Mouse (Mus musculus): ENCODE measurements around the gene Sestd1. TPM values are rescaled to one million over a fixed set of nuclear protein-coding genes. Genes with fewer than 3 reads are reported as not detected.

The Sestd1 gene
- polyA plus RNA-seq, 1 experiment: 15.2 TPM

- H3K36me3 ChIP-seq (ENCODE audit: control insufficient read depth, insufficient read depth): peaks cover 4% of the 10 kb centered on the region
- no peak overlapping the region for H3K4me3 ChIP-seq (ENCODE audit: insufficient read depth, poor library complexity, severe bottlenecking)
- no peaks in the 10 kb centered on the region for H3K79me2 ChIP-seq (ENCODE audit: control insufficient read depth, insufficient read depth)
- no peak overlapping the region for H3ac ChIP-seq (ENCODE audit: control insufficient read depth, insufficient read length, low read depth)
- H3K79me3 ChIP-seq (ENCODE audit: low read depth): no peaks in the 10 kb centered on the region
- H3K27me3 ChIP-seq (ENCODE audit: control insufficient read depth, insufficient read depth, insufficient read length): no peaks in the 10 kb centered on the region
- TF ChIP-seq CEBPB (IDR thresholded peaks at IDR 0.05; ENCODE audit: low read depth) (no peak), USF1 (IDR thresholded peaks at IDR 0.05; ENCODE audit: low read depth) (no peak), FOSL1 (IDR thresholded peaks at IDR 0.05; ENCODE audit: insufficient read depth, low read length, poor library complexity, severe bottlenecking) (no peak), MYOD1 (IDR thresholded peaks at IDR 0.05; ENCODE audit: control insufficient read depth, insufficient read length, low read depth) (no peak), MAX (IDR thresholded peaks at IDR 0.05) (no peak), CTCF (IDR thresholded peaks at IDR 0.05; ENCODE audit: control insufficient read depth, insufficient read depth, insufficient read length) (no peak), MYOG (IDR thresholded peaks at IDR 0.05; ENCODE audit: control insufficient read depth, extremely low read depth, insufficient read length) (no peak)
These were observed 105.0 kb downstream of the Sestd1 start for GRCm38 (mm10) chr2:77175411-77175810.

GRCm38 (mm10) chr2:77174313-77174712 lies 106.1 kb downstream of the Sestd1 start:
- H3K4me3 ChIP-seq (ENCODE audit: insufficient read depth, poor library complexity, severe bottlenecking): no peak overlapping the region
- no peak overlapping the region for H3ac ChIP-seq (ENCODE audit: control insufficient read depth, insufficient read length, low read depth)
- no peaks in the 10 kb centered on the region for H3K79me3 ChIP-seq (ENCODE audit: low read depth)
- H3K36me3 ChIP-seq (ENCODE audit: control insufficient read depth, insufficient read depth): no peaks in the 10 kb centered on the region
- no peaks in the 10 kb centered on the region for H3K79me2 ChIP-seq (ENCODE audit: control insufficient read depth, insufficient read depth)
- no peaks in the 10 kb centered on the region for H3K27me3 ChIP-seq (ENCODE audit: control insufficient read depth, insufficient read depth, insufficient read length)
- TF ChIP-seq CEBPB (IDR thresholded peaks at IDR 0.05; ENCODE audit: low read depth) (no peak), CTCF (IDR thresholded peaks at IDR 0.05; ENCODE audit: control insufficient read depth, insufficient read depth, insufficient read length) (no peak)

- H3K79me2 ChIP-seq (ENCODE audit: control insufficient read depth, insufficient read depth): no peaks in the 10 kb centered on the region
- H3K79me3 ChIP-seq (ENCODE audit: low read depth): no peaks in the 10 kb centered on the region
- H3K4me3 ChIP-seq (ENCODE audit: insufficient read depth, poor library complexity, severe bottlenecking): no peak overlapping the region
- no peaks in the 10 kb centered on the region for H3K27me3 ChIP-seq (ENCODE audit: control insufficient read depth, insufficient read depth, insufficient read length)
- no peak overlapping the region for H3ac ChIP-seq (ENCODE audit: control insufficient read depth, insufficient read length, low read depth)
- TF ChIP-seq CEBPB (IDR thresholded peaks at IDR 0.05; ENCODE audit: low read depth) (no peak), MYOG (IDR thresholded peaks at IDR 0.05; ENCODE audit: control insufficient read depth, extremely low read depth, insufficient read length) (no peak), MYOD1 (IDR thresholded peaks at IDR 0.05; ENCODE audit: control insufficient read depth, insufficient read length, low read depth) (no peak), CTCF (IDR thresholded peaks at IDR 0.05; ENCODE audit: control insufficient read depth, insufficient read depth, insufficient read length) (no peak), FOSL1 (IDR thresholded peaks at IDR 0.05; ENCODE audit: insufficient read depth, low read length, poor library complexity, severe bottlenecking) (no peak), MAX (IDR thresholded peaks at IDR 0.05) (no peak), USF1 (IDR thresholded peaks at IDR 0.05; ENCODE audit: low read depth) (no peak)
- no peaks in the 10 kb centered on the region for H3K36me3 ChIP-seq (ENCODE audit: control insufficient read depth, insufficient read depth)
These were observed 106.6 kb downstream of the Sestd1 start for GRCm38 (mm10) chr2:77173821-77174220.

GRCm38 (mm10) chr2:77173366-77173765 lies 107.0 kb downstream of the Sestd1 start:
- TF ChIP-seq FOSL1 (IDR thresholded peaks at IDR 0.05; ENCODE audit: insufficient read depth, low read length, poor library complexity, severe bottlenecking) (no peak), USF1 (IDR thresholded peaks at IDR 0.05; ENCODE audit: low read depth) (no peak), MYOG (IDR thresholded peaks at IDR 0.05; ENCODE audit: control insufficient read depth, extremely low read depth, insufficient read length) (no peak), MYOD1 (IDR thresholded peaks at IDR 0.05; ENCODE audit: control insufficient read depth, insufficient read length, low read depth) (no peak), MAX (IDR thresholded peaks at IDR 0.05) (no peak), CTCF (IDR thresholded peaks at IDR 0.05; ENCODE audit: control insufficient read depth, insufficient read depth, insufficient read length) (no peak), CEBPB (IDR thresholded peaks at IDR 0.05; ENCODE audit: low read depth) (no peak)
- Histone ChIP-seq H3K79me2 (ENCODE audit: control insufficient read depth, insufficient read depth) (no peaks in the 10 kb centered on the region), H3K79me3 (ENCODE audit: low read depth) (no peaks in the 10 kb centered on the region), H3K27me3 (ENCODE audit: control insufficient read depth, insufficient read depth, insufficient read length) (no peaks in the 10 kb centered on the region), H3K4me3 (ENCODE audit: insufficient read depth, poor library complexity, severe bottlenecking) (no peak overlapping the region), H3ac (ENCODE audit: control insufficient read depth, insufficient read length, low read depth) (no peak overlapping the region), H3K36me3 (ENCODE audit: control insufficient read depth, insufficient read depth) (no peaks in the 10 kb centered on the region)

GRCm38 (mm10) chr2:77172241-77172671 lies 108.1 kb downstream of the Sestd1 start:
- Histone ChIP-seq H3K27me3 (ENCODE audit: control insufficient read depth, insufficient read depth, insufficient read length) (no peaks in the 10 kb centered on the region), H3K4me3 (ENCODE audit: insufficient read depth, poor library complexity, severe bottlenecking) (no peak overlapping the region), H3ac (ENCODE audit: control insufficient read depth, insufficient read length, low read depth) (no peak overlapping the region), H3K79me2 (ENCODE audit: control insufficient read depth, insufficient read depth) (no peaks in the 10 kb centered on the region), H3K79me3 (ENCODE audit: low read depth) (no peaks in the 10 kb centered on the region), H3K36me3 (ENCODE audit: control insufficient read depth, insufficient read depth) (no peaks in the 10 kb centered on the region)
- TF ChIP-seq FOSL1 (IDR thresholded peaks at IDR 0.05; ENCODE audit: insufficient read depth, low read length, poor library complexity, severe bottlenecking) (no peak), MAX (IDR thresholded peaks at IDR 0.05) (no peak), MYOG (IDR thresholded peaks at IDR 0.05; ENCODE audit: control insufficient read depth, extremely low read depth, insufficient read length) (no peak)

GRCm38 (mm10) chr2:77171444-77172240 lies 108.8 kb downstream of the Sestd1 start:
- H3ac ChIP-seq (ENCODE audit: control insufficient read depth, insufficient read length, low read depth): no peak overlapping the region
- no peak overlapping the region for H3K4me3 ChIP-seq (ENCODE audit: insufficient read depth, poor library complexity, severe bottlenecking)
- H3K79me3 ChIP-seq (ENCODE audit: low read depth): no peaks in the 10 kb centered on the region
- TF ChIP-seq MYOD1 (IDR thresholded peaks at IDR 0.05; ENCODE audit: control insufficient read depth, insufficient read length, low read depth) (peak; percentile 82), MYOG (IDR thresholded peaks at IDR 0.05; ENCODE audit: control insufficient read depth, extremely low read depth, insufficient read length) (no peak)
- H3K27me3 ChIP-seq (ENCODE audit: control insufficient read depth, insufficient read depth, insufficient read length): no peaks in the 10 kb centered on the region
- no peaks in the 10 kb centered on the region for H3K79me2 ChIP-seq (ENCODE audit: control insufficient read depth, insufficient read depth)
- H3K36me3 ChIP-seq (ENCODE audit: control insufficient read depth, insufficient read depth): no peaks in the 10 kb centered on the region

All from C2C12 (cell line).